Mouse (Mus musculus) inflammation-experienced regulatory T-cells, adult 6 months (primary cell): Measurements from ENCODE around the gene Ercc2. TPM values are rescaled to one million over a fixed set of nuclear protein-coding genes. Genes with fewer than 3 reads are reported as not detected.

Experiments
- ATAC-seq: one replicate; pipeline ENCODE4 v1.8.0; 2017
- polyA plus RNA-seq, 3 experiments: library from polyadenylated mRNA; unstranded; fragments of 100-300 nt; shearing (Covaris generic); gene quantifications; one replicate each; pipeline ENCODE4 v1.2.1; 2017

The Ercc2 gene
- polyA plus RNA-seq, 3 experiments from 2014 or later = 7.8 to 10.9 (median 10.8) TPM

DNA sequence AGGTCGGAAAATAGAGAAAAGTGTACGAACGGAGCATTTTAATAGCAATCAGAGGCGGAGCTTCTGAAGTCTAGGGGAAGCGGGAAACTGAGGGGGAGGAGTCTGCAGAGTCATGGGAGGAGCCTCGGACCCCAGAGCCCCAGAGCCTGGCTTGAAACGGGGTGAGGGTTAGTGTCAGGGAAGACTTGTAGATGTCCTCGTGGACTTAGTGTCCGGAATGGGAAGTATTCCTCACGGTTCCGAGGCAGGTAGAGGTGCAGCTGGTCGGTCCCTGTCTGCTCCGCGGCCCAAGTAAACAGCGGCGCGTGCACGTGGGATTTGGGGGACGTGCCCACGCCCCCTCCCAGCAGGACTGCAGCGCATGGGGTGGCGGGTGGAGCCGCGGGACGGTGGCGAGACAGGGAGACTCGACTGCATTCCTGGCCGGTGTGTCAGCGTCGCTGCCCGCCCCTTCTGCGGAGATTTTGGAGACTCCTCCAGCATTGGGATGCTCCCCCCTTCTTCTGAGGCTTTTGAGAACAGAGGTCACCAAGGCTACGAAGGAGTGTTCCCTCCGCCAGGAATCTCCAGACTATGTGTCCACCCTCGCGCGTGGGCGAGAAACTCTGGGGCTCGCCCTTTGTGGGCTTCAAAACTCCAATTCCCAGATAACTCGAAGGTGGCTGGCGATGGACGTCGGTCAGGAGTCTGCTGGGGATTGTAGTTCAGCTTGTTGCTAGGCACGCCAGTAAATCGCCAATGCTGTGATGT, 21.7 kb upstream of the Ercc2 start:
- peak; percentile 58 for ATAC-seq

DNA sequence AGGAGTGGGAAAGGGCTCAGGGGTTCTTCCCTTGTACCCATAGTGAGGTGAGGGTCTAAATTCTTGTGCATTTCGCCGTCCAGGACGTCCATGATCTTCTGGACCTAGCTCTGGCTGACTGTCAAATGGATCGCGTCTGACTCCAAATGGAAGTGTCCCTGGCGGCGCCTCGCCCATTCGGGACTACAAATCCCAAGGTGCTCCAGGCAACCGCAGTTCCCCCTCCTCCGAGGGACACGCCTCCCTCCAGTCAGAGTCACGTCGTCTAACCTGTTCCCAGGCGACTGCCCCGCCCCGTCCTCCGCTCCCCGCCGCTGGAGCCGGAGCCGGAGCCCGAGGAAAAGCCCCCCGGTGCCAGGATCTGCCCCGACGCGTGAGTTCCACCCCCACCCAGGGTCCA, 20.9 kb upstream of the Ercc2 start:
- ATAC-seq = peak; percentile 50

DNA sequence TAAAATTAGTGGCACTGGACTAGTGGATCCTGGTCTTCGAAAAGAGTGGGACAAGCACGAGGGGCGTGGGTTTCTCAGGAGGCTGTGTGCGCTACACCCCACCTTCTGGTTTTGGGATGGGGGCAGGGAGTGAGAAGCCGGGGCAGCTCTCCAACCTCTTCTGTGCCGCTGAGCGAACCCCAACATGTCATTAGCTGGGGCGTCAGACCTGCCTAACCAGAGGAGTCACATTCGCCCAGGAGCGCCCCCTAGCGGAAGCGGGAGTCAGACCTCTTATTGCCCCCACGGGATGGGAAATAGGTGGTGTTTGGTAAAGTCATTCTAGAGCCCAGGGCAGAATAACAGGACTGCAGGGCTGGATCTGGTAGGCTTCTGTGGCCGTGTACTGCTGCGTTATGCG, 20.1 kb upstream of the Ercc2 start:
- ATAC-seq = peak; percentile 29

DNA sequence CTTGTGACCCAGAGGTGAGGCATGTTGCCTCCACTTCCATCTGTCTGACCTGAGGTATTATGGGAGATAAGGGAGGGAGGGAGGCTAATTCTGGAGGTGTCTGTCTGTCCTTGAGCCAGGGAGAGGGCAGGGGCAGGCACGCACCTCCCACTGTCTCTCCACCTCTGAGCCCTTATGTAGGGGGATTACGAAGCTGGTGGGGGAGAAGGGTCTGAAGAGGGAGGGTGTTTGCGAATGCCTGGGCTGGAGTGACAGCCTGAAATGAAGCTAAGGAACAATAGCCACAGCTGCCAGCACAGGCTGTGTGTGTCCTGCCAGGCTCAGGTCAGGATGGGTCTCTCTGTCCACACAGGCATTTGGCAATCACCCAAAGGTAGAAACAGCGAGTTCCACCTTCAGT, 19.5 kb upstream of the Ercc2 start:
- no peak for ATAC-seq

DNA sequence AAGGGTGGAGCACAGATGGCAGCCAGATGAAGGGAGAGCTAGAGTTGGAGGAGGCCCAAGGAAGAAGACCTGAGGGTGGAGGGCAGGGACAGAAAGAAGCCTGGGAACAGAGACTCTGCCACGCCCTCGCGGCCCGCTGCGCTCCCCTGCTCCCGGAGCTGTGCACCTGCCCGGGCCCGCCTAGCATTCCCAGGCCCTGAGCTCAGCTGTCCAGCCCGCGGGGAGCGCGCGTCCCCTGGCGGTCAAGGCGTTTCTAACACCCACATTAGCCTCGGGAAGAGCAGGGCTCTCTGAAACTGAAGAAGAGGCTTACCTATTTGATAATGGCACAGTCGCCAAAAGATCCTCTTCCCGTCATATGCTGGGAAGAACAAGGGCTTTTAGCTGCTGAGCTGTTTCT, 17.9 kb upstream of the Ercc2 start:
- no peak for ATAC-seq

DNA sequence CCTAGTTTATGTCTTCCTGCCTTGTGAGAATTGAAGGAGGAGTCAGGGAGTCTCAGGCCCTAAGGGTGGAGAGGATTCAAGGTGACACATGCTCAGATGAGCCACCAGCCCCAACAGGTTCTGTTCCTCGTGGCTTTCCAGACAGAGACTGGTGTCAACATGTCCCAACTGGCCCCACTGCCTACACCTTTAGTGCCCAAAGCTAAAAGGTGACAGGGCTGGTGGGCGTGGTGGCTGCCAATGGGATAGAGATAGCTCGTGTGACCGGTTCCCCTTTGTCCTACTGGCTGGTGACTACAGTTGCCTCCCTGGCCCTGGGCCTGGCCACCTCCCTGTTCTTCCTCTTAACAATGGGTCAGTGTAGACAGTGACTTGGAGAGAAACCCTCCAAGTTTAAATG, 16.4 kb upstream of the Ercc2 start:
- ATAC-seq = no peak

DNA sequence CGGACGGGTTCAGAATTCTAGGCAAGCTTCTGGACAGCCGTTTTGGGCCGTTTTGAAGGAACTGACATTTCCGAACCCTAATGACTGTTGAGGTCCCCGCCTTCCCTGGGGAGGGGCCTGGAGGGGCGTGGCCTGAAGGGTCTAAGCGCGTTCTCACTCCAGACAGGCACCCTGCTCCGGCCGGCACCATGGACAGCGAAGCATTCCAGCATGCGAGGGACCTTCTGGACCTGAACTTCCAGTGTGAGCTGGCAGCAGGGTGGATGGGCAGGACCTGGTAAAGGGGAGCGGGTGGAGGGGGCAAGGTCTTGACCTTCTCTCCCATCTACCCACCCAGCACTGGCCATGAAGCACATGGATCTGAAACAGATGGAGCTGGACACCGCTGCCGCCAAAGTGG, 13.4 kb upstream of the Ercc2 start:
- no peak for ATAC-seq

DNA sequence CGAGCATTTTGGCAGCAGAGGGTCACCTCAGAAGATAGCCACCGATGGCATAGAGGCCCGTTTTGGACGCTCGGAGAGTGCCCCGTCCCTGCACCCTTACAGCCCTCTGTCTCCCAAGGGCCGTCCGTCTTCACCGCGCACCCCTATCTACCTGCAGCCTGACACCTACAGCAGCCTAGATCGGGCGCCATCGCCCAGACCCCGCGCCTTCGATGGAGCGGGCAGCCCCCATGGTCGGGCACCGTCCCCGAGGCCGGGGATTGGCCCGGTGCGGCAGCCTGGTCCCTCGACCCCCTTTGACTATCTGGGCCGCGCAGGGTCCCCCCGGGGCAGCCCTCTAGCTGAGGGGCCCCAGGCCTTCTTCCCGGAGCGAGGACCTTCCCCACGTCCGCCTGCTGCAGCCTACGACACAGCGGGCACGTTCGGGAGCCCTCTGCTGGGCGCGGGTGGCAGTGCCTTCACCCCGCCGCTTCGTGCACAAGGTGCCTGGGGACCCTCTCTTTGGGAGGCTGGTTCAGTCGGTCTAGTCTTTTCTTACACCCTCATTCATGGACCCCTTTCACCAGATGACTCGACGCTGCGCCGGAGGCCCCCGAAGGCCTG, 11.9 kb upstream of the Ercc2 start:
- peak; percentile 82 for ATAC-seq

DNA sequence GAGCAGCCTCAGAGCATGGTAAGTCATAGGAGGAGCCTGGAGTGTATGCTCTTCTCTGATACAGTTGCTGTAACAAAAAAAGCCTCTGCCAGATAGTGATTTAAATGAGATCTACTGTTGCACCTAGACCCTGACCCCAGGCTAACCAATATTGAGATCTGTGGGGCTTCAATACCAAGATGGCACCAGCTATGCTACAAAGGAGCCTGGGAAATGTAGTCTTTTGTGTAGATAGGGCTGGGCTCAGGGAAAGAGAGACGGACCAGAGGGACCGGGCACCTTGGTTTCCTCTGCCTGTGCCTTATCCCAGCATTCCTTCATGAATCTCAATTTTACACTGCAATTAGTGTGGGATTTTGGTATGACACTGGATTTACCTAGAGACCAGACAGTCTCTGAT, 8.4 kb upstream of the Ercc2 start:
- ATAC-seq = no peak

DNA sequence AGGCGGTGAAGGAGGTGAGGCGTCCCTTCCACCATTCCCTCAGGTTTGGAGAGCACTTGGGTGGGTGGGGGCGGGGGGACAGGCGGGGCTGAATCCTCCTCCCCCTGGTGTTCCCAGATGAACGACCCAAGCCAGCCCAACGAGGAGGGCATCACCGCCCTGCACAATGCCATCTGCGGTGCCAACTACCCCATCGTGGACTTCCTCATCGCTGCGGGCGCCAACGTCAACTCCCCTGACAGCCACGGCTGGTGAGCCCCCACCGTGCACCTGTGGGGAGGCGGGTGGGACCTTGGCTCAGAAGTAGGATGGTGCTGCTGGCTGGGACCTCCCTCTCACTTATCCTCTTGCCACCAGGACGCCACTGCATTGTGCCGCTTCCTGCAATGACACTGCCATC, 6.4 kb upstream of the Ercc2 start:
- no peak for ATAC-seq

DNA sequence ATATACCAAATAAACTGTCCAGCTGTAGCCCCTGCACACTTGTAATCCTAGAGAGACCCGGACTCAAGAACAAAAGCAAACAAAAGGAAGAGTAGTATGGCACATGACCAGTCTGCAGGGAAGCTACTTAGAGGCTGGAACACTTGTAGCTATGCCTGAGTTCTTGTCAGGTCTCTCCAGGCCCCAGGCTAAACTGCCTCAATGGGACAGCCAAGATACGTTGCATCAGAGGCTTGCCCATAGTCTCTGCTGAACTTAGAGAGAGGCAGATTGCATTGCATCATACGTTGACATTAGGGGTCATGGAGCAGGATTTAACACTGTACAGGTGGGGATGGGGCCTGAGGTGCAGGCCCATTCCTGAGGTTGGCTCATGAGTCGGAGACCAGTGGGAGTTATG, 5.8 kb upstream of the Ercc2 start:
- ATAC-seq = no peak

DNA sequence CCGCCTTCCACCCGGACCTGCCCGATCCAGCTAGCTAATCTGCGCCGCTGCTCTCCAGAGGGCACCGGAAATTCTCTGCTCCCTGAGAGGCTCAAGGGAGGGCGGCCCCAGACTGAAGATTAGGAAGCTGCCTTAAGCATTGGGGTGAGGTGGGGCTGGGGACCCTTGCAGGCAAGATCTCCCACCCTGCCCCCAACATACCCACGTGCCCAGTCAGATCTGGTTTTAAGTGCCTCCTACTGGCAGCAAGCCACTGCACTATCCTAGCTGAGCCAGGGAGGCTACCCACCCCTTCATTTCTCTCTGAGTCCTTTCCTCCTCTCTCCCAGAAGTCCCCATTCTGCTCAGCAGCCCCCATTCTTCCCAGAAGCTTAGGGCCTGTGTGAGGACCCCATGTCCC, 3.8 kb upstream of the Ercc2 start:
- ATAC-seq = no peak

DNA sequence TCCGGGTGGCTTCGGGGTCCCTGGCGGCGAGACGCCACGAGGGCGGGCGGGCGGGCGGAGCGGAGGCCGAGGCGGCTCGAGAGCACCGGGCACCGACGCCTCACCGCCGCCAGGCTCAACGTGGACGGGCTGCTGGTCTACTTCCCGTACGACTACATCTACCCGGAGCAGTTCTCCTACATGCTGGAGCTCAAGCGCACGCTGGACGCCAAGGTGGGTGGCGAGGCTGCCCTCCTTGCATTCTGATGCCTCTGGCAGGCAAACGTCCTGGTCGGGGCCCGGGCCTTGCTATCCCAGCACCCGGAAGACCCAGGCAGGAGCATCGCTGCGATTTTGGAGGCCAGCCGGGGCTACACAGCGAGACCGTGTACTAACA, 344 bp downstream of the Ercc2 start:
- ATAC-seq = no peak

DNA sequence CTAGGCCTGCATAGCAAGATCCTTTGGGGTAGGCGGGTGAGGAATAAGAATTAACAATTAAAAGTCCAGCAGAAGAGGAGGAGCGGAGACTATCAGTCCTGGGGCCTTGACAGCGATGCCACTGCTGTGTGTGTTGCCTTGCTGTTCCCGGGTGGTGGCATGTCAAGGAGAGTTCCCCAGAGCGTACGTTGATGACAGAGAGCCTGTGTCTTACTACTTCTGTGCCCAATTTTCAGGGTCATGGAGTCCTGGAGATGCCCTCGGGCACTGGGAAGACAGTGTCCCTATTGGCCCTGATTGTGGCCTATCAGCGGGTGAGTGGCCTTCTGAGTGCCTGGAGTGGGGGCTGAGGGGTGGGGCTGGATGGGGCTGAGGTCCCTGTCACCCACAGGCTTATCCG, 1.9 kb downstream of the Ercc2 start:
- no peak for ATAC-seq

DNA sequence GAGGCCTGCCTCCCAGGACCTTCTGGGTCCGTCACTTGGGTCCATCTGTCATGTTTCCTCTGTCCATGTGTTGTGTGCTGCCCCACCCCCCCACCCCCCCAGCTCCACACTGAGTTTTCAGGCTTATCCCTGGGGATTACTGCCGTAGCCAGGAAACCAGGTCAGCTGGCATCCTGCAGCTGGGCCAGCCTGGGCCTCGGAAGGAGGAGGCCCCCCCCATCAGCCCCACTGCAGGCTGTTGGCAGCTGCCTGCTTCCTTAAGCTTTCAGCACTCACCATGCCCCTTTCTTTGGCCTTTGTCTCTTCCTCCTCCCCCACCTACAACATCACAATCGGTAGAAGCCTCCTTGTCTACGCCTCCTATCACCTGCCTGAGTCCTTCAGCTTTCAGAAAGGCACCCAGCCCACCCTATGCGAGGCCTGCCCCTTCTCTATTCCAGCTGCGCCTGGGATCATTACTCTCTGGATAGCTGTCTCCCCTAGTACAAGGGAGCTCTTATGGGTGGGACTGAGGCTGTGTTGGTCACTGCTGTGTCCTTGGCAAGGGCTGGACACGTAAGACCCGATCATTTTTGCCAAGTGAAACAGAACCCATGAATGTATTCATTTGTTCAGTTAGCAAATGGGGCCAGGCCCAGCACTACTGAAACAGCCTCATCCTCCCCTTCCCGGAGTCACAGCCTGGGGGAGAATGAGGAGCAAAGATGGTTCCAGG, 7.0 kb downstream of the Ercc2 start:
- no peak for ATAC-seq

DNA sequence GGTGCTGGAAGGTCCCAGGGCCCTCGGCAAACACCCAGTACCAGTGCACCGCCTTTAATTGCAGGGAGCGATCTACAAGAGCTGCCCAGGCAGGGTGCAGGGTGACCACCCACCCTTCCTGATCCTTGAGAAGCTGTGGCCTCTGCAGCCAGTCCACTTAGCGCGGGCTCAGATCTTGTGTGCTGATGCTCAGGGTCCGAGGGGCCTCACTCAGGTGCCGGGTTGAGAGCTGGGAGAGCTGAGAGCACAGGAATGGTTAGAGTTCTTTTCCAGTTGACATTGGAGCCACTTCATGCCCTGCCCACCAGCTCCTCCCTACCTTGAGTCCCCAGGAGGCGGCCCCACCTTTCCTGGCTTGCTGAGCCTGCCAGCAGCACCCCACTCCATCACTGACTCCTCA, 12.7 kb downstream of the Ercc2 start:
- ATAC-seq = no peak

DNA sequence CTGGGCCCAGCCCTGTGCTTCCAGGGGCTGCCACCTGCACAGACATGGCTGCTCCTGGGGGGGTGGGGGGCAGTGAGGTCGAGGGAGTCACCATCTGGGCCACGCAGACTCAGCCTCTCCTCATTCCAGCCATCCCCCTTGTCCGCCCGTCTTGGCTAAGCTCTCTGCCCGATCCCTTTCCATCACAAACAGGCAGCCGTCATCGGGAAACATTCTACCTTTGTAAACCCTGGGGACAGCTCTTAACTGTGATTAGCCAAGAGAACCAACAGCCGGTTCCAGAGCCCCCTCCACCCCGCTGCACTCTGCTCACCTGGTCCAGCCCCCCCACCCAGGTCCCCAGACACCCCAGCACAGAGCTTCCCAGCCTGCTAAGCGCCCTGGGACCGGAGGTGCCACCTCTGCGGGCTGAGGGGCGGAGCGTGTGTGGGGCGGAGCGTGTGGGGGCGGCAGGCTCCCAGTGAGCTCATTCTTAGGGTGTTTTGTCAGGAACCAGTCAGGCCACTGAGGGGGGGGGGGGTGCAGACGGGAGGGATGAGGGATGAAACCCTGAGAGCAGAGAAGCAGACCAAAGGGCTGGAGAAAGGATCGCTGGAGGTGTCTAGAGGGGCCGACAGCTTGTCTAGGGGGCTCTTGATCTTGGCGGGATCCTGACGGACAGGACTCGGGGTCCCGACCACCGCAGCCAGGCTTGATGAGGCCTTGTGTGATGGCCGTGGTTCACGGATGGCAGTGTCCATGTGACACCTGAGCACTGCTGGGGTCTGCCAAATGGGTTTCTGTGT, 17.9 kb downstream of the Ercc2 start:
- peak; percentile 63 for ATAC-seq

DNA sequence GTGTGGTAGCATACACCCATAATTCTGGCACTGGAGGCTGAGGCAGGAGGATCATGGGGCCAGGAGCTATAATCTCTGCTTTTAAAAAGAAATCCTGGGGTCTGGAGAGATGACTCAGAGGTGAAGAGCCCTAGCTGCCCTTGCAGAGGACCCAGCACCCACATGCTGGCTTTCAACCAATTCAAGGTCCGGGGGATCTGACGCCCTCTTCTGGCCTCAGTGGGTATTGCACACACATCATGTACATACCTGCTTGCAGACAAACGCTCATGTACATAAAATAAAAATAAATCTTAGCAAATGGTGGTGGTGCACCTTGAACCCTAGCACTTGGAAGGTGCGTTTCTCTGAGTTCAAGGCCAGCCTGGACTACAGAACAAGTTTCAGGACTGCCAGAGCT, 19.1 kb downstream of the Ercc2 start:
- no peak for ATAC-seq

DNA sequence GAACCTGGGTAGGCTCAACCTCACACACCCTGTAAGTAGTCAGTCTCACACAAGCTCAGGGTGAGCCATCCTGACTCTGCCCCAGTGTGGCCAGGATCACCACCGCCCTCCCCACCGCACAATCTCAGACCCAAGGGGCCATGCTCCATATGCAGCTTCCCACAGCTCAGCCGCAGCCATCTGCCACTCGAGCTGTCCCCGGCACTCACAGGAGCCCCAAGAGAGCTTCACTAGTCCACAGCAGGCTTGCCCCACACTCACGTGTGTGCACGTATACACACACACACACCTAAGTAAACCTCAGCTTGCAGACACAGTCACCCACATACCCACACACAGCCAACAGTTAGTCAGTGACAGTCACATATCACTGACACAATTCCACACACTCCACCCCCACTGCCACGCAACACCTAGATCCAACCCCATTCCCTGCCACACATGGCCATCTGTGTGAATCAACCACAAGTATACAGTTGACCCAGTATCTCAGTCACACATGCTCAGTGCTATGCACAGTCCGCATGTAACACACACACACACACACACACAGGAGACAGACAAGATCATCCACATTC, 20.8 kb downstream of the Ercc2 start:
- ATAC-seq = no peak

DNA sequence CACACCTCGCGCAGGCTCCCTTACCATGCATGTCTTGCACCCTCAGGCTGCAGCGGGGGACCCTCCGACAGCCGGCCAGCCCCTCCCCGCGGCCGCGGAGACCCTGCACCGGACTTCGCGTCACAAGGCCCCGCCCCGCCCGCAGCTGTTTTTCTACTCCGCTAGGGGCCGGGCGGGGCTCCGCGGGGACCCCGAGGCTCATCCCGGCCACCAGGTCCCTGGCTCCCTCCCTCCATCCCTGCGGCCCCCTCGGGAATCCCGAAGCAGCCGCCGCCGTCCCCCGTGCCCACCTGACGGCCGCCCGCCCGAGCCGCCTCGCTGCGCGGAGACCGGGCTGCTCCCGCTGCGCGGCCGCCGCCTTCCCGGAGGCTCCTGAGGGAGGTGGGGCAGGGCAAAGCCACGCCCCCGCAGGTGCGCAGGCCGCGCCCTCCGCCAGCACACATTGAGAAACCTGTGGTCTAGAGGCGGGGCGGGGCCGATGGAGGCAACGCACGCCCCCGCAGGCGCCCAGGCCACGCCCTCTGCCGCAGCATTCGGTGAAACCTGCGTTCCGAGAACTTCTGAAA, 22.0 kb downstream of the Ercc2 start, which contains the start of gene Klc3:
Gene Klc3 (minus strand): TSS at position 374 of the 566 bp plus-strand sequence.
- peak; percentile 75 for ATAC-seq

DNA sequence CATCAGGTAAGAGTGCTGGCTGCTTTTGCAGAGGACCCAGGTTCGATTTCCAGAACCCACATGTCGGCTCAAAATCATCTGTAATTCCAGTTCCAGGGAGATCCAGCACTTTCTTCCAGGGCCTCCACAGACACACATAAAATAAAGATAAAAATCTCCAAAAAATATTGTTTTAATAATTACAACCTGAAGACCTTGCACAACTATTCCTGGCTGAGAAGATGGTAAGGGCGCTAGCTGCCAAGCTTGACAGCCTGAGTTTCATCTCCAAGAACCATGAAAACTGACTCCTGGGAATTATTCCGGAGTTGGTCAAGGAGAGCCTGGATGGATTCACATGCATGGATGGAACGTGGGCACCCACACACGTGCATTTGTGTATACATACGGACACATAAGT, 22.7 kb downstream of the Ercc2 start, which contains the start of gene Ckm:
Gene Ckm (plus strand): TSS at position 301 of the 400 bp plus-strand sequence.
- no peak for ATAC-seq

DNA sequence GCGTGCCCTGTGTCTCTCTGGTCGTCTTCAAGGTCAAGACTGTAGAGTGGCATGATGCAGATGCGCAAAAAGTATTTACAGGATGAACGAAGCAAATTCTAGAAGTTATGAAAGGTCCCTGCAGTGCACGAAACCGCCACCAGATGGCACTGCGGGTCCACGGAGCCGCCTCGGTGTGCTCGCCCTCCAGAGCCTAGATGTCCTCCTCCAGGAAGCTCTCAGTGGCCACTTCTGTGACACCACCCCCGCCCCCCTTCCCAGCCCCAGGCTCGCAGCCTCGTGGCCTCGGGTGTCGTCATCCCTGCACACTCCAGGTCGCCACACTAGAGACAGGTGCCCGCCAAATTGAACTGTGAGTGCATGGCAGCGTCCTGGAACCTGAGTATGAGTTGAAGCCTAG, 23.6 kb downstream of the Ercc2 start:
- ATAC-seq = peak; percentile 66
